Mouse (Mus musculus): Measurements from ENCODE around the gene Strn4.
A peak's percentile ranks its signal among the peaks of the same experiment; 100 is the strongest.

Gene Strn4

DNA sequence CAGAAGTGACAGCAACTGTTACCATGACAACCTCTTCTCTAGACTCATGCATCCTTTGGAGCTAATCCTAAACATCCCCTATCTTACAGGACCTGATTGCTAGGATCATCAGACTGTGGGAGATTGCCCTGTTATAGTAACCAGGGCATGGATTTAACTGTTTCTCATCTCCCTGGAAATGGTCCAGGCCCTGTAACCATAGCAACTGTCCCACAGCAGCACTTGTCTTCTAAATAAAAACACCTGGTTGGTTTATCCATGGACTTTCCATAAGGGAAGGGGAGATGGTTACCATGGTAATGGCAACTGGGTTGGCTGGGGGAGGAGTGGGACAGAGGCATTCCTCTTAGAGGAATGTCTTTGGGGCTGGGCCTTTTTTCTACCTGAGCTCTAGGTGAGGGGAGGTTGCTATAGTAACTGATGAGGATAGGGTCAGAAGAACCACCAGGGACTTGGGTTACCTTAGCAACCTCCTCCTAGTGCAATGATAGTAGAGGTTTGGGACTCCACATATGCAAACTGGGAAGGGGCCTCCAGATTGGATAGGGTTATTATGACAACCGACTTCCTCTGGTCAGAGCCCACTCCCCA lies at the start of gene Strn4:
Gene Strn4, plus strand, starts transcription at position 539 of the 591 bp plus-strand sequence.
- ATAC-seq (ENCODE audit: insufficient number of reproducible peaks, low FRiP score, low TSS enrichment): no peak

GRCm38 (mm10) chr7:16766443-16766842 lies 49.2 kb upstream of the Strn4 start:
- ATAC-seq (ENCODE audit: insufficient number of reproducible peaks, low FRiP score, low TSS enrichment): no peak

- no peak for ATAC-seq (ENCODE audit: insufficient number of reproducible peaks, low FRiP score, low TSS enrichment)
Observed at GRCm38 (mm10) chr7:16775888-16776287, 39.8 kb upstream of the Strn4 start.

- ATAC-seq (ENCODE audit: insufficient number of reproducible peaks, low FRiP score, low TSS enrichment): no peak
Observed at GRCm38 (mm10) chr7:16780076-16780475, 35.6 kb upstream of the Strn4 start.

GRCm38 (mm10) chr7:16780825-16781554 lies 34.7 kb upstream of the Strn4 start, which contains the start of gene Slc1a5:
TSS of gene Slc1a5 (plus strand) at chr7:16781340.
- no peak for ATAC-seq (ENCODE audit: insufficient number of reproducible peaks, low FRiP score, low TSS enrichment)

GRCm38 (mm10) chr7:16781555-16781815 lies 34.2 kb upstream of the Strn4 start:
- ATAC-seq (ENCODE audit: insufficient number of reproducible peaks, low FRiP score, low TSS enrichment): no peak

- no peak for ATAC-seq (ENCODE audit: insufficient number of reproducible peaks, low FRiP score, low TSS enrichment)
Observed at GRCm38 (mm10) chr7:16781816-16782554, 33.7 kb upstream of the Strn4 start.

GRCm38 (mm10) chr7:16782555-16783125 lies 33.0 kb upstream of the Strn4 start:
- ATAC-seq (ENCODE audit: insufficient number of reproducible peaks, low FRiP score, low TSS enrichment): no peak

GRCm38 (mm10) chr7:16783224-16783688 lies 32.4 kb upstream of the Strn4 start:
- ATAC-seq (ENCODE audit: insufficient number of reproducible peaks, low FRiP score, low TSS enrichment): no peak

GRCm38 (mm10) chr7:16783758-16784415 lies 31.8 kb upstream of the Strn4 start:
- ATAC-seq (ENCODE audit: insufficient number of reproducible peaks, low FRiP score, low TSS enrichment): no peak

GRCm38 (mm10) chr7:16784498-16784976 lies 31.2 kb upstream of the Strn4 start:
- ATAC-seq (ENCODE audit: insufficient number of reproducible peaks, low FRiP score, low TSS enrichment): no peak

DNA sequence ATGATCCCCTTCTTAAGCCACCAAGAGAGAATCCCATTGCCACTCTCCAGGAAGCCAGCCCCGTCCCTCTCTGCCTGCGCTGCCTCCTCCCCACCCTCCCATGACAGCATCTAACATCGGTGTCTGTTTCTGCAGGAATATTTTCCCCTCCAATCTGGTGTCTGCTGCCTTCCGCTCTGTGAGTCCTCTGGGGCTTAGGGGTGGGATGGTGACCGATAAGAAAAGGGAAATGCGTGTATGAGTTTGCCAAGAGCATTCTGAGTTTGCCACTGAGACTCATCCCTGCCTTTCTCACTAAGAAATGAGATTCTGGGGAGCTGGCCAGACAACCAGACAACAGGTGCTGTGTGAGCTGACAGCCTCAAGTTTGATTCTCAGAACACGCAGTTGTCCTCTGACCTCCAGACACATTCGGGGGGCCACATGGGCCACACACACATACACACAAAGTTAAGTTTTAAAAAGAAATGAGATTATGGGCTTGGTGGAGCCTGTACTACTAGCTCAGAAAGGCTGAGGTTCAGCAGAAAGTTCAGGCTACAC lies 30.1 kb upstream of the Strn4 start:
- no peak for ATAC-seq (ENCODE audit: insufficient number of reproducible peaks, low FRiP score, low TSS enrichment)

- no peak for ATAC-seq (ENCODE audit: insufficient number of reproducible peaks, low FRiP score, low TSS enrichment)
Observed at GRCm38 (mm10) chr7:16792316-16792715, 23.4 kb upstream of the Strn4 start.

- ATAC-seq (ENCODE audit: insufficient number of reproducible peaks, low FRiP score, low TSS enrichment): no peak
Observed at GRCm38 (mm10) chr7:16793010-16793725, 22.5 kb upstream of the Strn4 start.

- no peak for ATAC-seq (ENCODE audit: insufficient number of reproducible peaks, low FRiP score, low TSS enrichment)
Observed at GRCm38 (mm10) chr7:16794886-16795285, 20.8 kb upstream of the Strn4 start.

DNA sequence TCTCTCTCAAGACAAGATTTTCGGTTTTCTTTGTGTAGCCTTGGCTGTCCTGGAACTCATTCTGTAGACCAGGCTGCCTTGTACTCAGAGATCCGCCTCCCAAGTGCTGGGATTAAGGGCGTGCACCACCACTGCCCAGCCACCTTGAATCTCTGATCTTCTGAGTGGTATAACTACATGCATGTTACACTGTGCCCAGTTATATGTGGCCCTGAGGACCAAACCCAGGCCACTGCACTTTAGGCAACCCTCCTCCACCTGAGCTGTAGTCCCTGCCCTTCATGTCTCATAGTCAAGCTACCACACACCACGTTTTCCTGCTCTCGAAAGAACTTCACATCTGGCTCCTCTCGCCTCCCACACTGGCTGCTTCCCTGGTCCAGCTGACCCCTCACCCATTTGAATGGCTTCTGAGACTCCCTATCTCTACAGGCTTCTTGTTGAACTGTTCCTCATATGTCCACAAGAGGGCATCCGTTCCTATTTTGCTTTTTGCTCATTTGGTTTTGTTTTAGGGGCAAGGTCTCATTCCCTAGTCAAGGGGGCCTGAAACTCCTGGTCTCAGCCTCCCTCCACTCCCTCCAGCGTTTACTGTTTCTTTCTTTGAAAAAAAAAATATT lies 11.2 kb upstream of the Strn4 start:
- ATAC-seq (ENCODE audit: insufficient number of reproducible peaks, low FRiP score, low TSS enrichment): no peak

- ATAC-seq (ENCODE audit: insufficient number of reproducible peaks, low FRiP score, low TSS enrichment): no peak
Observed at GRCm38 (mm10) chr7:16807936-16808335, 7.8 kb upstream of the Strn4 start.

- ATAC-seq (ENCODE audit: insufficient number of reproducible peaks, low FRiP score, low TSS enrichment): no peak
Observed at GRCm38 (mm10) chr7:16808647-16809046, 7.0 kb upstream of the Strn4 start.

GRCm38 (mm10) chr7:16809739-16810138 lies 6.0 kb upstream of the Strn4 start:
- ATAC-seq (ENCODE audit: insufficient number of reproducible peaks, low FRiP score, low TSS enrichment): peak; percentile 60; the same call in 1 of the 2 replicates

All from cerebellum, adult (tissue).